Mouse (Mus musculus) liver (tissue): Measurements from ENCODE around the gene Serpina11.
"Not testable (repeated sequence)": the region's sequence is repeated elsewhere in the genome, so short reads cannot be mapped to it uniquely, and the experiment has no call there.

Experiments
- DNase-seq: peaks from one replicate; pipeline ENCODE4 v3.0.0-alpha.2; 2020; ENCODE audit warnings: mixed read lengths

The Serpina11 gene

GRCm38 (mm10) chr12:103969577-103970116 is 20.1 kb downstream of the Serpina11 start:
- no peak for DNase-seq

DNA sequence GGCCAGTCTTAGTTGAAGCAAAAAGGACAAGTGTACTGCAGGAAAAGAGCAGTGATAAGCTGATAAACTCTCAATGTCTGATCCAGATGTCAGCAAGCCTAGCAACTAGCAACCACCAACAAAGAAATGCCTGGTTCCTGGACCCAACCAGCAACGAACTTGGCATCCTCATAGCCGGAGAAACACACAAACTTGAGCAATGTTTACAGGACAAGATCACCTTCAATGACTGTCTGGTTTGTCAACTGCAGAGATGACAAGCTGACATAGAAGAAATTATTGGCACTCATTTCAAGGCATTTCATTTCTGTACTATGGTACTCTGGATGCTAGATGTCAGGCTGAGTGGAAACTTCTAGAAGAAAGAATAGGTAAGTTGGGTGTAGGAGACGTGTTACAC is 23.0 kb downstream of the Serpina11 start:
- no peak for DNase-seq

DNA sequence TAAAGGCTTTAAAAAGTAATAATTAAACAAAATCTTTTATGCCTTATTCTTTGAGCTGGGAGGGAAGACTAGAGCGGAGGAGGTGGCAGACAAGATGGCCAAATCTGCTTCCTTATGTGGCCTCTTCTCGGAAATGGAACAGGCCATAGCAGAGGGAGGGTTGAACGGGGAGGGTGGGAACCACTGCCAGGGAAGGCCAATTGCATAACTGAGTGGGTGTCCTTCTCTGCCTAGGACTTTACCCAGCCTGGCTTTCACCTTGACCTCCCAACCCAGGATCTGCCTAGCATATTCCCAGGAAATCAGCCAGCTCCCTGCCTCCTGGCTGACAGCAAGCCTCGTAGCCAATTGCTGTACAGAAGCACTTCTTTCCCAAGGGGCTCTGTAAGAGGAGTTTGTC is 26.5 kb downstream of the Serpina11 start:
- peak; percentile 33 for DNase-seq

GRCm38 (mm10) chr12:103962860-103963259 is 26.9 kb downstream of the Serpina11 start:
- no peak for DNase-seq

DNA sequence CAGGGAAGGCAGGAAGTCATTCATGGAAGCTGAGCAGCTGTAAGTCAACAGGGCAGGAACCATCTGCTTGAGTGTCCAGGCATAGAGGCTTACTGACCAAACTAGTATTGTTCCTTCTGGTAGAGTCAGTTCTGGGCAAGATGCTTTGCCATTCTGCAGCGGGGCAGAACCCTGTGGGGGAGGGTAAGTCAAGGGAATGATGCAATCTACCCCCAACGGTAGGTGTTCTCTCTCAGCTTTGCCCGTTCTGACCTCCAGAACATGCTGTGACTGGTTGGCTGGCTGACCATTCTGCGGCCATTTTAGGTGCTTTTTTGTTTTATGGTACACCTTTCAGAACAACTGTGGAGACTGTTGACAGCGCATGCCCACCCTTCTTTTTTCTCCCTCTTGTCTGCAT is 27.4 kb downstream of the Serpina11 start:
- DNase-seq, result no peak

GRCm38 (mm10) chr12:103961716-103962115 is 28.0 kb downstream of the Serpina11 start:
- DNase-seq, result no peak

DNA sequence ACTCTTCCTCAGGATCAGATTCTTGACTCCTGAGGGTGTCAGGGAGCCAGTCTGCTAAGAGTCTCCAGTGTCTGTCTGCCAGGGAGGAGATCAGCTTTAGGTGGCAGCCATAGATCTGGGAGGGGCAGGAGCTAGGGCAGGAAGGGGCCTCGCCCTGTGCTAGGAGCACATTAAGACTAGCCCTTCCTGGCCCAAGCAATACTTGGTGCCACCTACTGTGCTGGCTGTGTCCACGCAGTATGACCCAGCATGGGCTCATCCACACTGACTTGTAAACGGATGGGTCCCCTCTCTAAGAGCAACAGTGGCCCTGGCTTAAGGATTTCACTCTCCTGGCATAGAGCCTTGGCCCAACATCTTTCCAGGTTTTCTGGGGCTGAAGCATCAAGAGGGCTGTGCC is 31.0 kb downstream of the Serpina11 start, which contains the start of gene Serpina1e:
TSS of gene Serpina1e (minus strand) at position 178 of the 400 bp plus-strand sequence.
- no peak for DNase-seq

DNA sequence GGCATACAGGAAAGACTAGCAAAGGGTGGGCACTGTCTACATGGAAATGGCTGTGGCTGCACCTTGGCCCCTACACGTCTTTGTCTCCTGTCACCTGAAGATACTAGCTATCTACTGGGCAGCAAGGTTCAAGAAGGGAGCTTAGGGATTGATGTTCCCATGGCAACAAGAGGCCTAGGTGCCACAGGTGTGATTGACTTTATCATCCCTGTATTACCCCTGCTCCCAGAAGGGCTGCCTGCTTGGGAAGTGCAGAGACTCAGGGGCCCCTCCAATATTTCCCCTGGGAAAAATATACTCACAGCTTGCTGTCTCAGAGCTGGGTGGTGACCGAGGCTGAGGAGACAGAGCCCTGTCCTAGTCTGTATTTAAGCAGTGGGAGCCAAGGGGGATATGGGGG is 33.2 kb downstream of the Serpina11 start:
- not testable (repeated sequence) for DNase-seq

GRCm38 (mm10) chr12:103952972-103953371 is 36.8 kb downstream of the Serpina11 start:
- not testable (repeated sequence) for DNase-seq

DNA sequence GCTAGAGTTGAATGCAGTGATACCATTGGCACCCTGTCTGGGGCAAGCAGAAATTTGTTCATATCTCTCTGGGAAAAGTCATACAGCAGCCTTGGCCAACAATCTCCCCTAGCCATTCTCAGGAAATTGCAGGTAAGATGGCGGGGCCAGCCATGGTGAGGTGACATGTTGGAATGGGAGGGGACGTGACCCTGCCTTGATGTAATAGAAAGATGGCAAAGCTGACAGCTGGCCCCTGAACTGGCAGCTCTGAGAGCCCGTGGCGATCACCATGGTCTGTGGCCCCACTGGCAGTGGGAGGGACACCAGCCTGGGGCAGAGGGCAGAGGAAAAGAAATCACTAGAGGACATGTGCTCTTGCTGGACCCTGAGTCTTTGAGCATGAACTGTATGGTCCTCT is 43.5 kb downstream of the Serpina11 start:
- no peak for DNase-seq
